Mouse (Mus musculus) granulocyte monocyte progenitor cell, adult 5-6 weeks (primary cell): ENCODE data around the gene Vmn2r7. TPM values are rescaled to one million over a fixed set of nuclear protein-coding genes. Genes with fewer than 3 reads are reported as not detected.
"Not testable (repeated sequence)": the region's sequence is repeated elsewhere in the genome, so short reads cannot be mapped to it uniquely, and the experiment has no call there.

Experiments
- ATAC-seq: replicated peaks from 2 replicates; pipeline ENCODE4 v1.8.0; 2016; ENCODE audit warnings: mild to moderate bottlenecking, moderate TSS enrichment, inconsistent platforms; ENCODE audit not compliant: poor library complexity, severe bottlenecking
- total RNA-seq, 2 experiments: library from RNA; stranded (forward) in 1 of 2; stranded (reverse) in 1 of 2; fragments of 200-712, 200-1000 nt in 1 of 2; fragments of >200 nt in 1 of 2; fragmentation: Nextera tagmentation in 1 of 2; gene quantifications; 2 replicates each; pipeline ENCODE4 v1.2.3; 2014 to 2017

Gene Vmn2r7
- total RNA-seq (2014; fragmentation: Nextera tagmentation) = not detected in 2 replicates
- total RNA-seq (2017) = not detected in 2 replicates

DNA sequence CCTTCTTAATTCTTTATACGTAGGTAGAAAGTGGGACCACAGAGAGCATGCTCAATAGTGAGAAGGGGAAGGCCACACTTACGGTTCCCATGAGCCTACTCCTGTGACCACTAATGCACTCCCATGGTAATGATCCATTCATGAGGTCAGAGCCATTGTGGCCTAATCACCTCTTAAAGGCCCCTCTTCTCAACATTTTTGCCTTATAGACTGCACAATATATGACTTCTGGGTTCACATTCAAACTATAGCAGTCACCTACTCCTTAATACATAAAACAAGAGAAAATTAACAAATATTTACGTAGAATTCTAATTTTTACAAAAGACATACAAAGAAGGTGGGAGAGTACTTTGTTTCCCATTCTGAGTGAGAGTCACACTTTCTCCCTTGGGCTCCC, at the start of gene Vmn2r7:
Vmn2r7 (minus strand) TSS at position 101 of the 400 bp plus-strand sequence.
- ATAC-seq = not testable (repeated sequence)

DNA sequence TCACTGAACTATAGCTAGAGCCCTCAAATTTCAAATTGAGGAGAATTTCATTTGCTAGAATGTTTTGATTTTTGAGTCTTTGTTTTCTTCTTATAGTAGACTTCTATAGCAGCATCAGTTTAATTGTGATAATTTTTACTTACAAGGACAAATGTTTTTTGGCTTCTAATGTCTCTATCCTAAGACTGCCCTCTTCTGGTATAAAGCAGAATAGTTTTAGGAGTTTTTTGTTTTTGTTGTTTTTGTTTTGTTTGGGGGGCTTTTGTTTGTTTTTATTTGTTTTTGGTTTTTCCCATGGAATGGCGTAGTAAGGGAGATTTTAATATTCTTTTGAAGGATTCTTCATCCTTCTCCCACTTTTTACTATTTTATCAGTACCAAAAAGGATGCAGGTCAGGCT, 45.2 kb upstream of the Vmn2r7 start:
- no peak for ATAC-seq

DNA sequence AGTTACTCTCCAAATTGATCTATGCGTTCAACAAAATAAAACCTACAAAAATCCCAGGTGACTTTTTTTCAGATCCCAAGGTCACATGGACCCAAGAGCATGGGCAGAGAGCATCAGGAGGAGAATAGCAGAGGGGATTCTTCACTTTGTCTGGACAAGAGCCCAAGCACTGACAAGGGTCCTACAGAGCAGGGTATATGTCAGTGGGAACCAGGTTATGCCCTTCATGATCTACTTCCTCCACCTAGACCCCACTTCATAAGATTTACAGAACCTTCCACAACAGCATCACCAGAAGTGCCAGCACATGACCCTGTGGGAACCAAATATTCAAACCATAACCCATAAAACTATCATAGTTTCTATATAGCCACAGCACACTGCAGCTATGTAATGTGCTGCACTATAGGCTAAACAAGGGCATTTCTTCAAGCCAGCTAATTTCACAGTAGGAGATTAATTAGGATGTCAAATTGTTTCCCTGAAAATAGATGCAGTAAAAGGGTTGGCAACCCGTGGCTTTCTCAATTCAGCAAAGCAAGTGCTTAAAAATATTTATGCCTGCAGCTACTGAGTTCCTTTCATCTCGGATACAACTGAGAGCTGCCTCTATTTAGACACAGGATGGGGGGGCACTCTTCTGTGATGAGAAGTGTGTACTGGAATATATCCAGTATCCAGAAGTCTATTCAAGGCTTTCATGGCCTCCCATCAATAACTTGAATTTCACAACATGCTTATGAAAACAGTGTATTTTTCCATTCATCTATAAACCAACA, 33.8 kb upstream of the Vmn2r7 start:
- no peak for ATAC-seq

DNA sequence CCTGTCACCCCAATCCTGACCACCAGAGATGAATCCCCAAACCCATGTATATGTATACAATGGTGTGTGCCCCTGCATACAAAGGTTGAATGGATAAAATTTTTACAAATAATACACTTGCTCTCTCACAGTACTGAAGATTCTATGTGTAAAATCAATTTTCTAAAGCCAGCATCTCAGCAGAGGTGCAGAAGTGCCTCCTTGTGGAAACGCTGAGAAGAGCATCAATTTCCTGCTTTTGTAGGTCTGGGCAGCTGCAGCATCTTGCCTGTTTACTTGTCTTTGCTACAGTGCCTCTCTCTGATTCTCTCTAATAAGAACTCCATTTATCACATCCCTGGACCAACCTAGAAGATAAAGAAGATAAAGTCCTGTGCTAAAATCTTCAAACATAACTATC, 32.1 kb upstream of the Vmn2r7 start:
- ATAC-seq = no peak

GRCm38 (mm10) chr3:64842881-64843280, 1.7 kb downstream of the Vmn2r7 start:
- no peak for ATAC-seq

DNA sequence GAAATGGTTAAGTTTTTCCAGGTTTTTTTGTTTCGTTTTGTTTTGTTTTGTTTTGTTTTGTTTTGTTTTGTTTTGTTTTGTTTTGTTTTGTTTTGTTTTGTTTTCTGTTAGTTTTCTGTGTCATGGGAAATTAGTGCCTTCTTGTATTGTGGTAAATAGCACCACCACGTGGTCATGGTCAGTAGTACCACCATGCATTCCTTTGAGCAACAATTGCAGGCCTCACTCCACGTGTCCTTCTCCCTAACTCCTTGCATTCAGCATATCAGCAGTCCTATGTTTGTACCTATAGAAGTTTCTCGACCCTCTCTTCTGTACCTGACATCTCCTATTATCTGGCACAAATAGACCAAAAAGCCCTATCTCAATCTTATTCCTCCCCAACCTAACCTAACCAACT, 2.3 kb downstream of the Vmn2r7 start:
- ATAC-seq = peak; percentile 76

DNA sequence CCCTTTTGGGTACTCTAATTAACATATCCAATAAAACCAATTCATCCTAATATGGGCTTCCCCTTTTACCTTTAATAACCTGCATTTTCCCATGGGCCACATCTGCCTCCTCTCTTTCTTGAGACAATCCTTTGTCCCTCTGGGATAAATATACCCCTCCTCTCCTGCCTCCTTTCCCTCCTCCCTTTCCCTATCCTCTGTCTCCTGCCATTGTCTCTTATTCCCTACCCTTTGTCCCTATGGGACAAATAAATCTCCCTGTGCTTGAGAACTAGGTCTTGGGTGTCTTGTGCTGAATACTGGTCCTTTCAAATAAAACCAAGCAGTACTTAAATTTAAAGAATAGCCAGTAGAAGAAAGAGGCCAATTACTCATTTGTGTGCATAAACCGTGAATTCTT, 13.4 kb downstream of the Vmn2r7 start:
- ATAC-seq = no peak

GRCm38 (mm10) chr3:64791245-64791591, 53.3 kb downstream of the Vmn2r7 start:
- no peak for ATAC-seq

GRCm38 (mm10) chr3:64790509-64791244, 53.9 kb downstream of the Vmn2r7 start:
- ATAC-seq = no peak

- ATAC-seq = no peak
Measured at GRCm38 (mm10) chr3:64782901-64783300, 61.7 kb downstream of the Vmn2r7 start.

- no peak for ATAC-seq
Measured at GRCm38 (mm10) chr3:64772132-64772531, 72.4 kb downstream of the Vmn2r7 start.

DNA sequence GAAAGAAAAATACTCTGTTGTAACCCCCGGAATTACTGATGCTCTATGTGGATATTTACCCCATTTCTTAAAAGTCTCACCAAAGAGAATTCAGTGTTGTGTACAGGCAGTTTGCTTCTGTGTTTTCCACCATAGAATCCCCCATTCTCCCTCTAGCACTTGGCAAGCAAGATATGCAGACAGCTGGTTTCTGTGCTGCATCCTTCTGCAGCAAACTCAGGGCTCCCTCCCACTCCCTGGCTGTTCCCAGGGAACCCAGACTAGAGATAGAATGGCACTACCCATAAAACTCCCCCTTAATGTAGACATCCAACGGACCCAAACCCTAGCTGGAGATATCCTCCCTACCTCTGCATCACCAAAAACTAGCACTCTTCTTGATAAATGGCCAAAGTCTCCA, 88.4 kb downstream of the Vmn2r7 start:
- no peak for ATAC-seq

- ATAC-seq = not testable (repeated sequence)
Measured at GRCm38 (mm10) chr3:64727187-64727970, 117.2 kb downstream of the Vmn2r7 start.

DNA sequence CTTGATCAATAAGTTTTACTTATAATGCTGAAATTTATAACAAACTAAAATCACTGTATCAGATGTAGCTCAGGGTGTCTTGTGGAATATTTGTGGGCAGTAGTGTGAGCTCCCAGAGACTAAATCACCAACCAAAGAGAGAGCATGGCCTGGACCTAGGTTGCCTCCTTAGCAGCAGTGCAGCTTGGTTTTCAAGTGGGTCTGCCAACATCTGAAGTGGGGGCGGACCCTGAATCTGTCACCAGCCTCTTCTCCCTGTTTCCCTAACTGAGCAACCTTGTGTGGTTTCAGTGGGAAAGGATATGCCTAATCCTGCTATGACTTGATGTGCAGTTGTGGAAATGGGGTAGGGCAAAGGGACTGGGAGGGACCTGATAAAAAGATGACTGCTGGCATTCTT, 118.8 kb downstream of the Vmn2r7 start:
- not testable (repeated sequence) for ATAC-seq

- ATAC-seq = not testable (repeated sequence)
Measured at GRCm38 (mm10) chr3:64676069-64676468, 168.5 kb downstream of the Vmn2r7 start.
